Mouse (Mus musculus): ENCODE data around the gene Sgk1.
A peak's percentile ranks its signal among the peaks of the same experiment; 100 is the strongest.

DNA sequence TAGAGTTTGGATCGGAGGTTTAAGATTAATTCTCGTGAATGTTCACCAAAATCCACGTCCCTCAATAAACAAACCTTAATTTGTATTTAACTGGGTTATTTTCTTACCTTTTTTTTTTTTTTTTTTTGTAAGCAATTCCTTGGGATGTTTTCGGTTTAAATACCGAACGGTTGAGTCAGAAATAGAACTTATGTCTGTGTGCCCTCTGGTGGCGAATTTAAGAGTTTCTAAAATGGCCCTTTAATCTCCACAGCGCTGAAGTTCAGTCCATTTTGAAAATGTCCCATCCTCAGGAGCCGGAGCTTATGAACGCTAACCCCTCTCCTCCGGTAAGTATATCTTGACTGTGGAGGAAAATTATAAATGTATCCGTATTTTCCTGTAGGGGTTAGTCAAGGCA is 113.2 kb downstream of the Sgk1 start:
- peak; percentile 92 for TF ChIP-seq ZNF384 (IDR thresholded peaks at IDR 0.05; ENCODE audit: low read depth, low read length)
- TF ChIP-seq CTCF (conservative IDR thresholded peaks at IDR 0.05 in 1 of 2, IDR thresholded peaks at IDR 0.05 in 1 of 2; ENCODE audit: low read depth in 2 of 2, low read length in 2 of 2), result peak; percentile 38 to 81; a peak in 3 of 4 replicates
- TF ChIP-seq TBP (conservative IDR thresholded peaks at IDR 0.05; ENCODE audit: low read depth, low read length), result no peak
- TF ChIP-seq EP300 (IDR thresholded peaks at IDR 0.05; ENCODE audit: low read length), result no peak

All from CH12.LX (cell line).